Mouse (Mus musculus) left cerebral cortex, adult 18-20 months (tissue): ENCODE results near the gene Abraxas1. TPM values are rescaled to one million over a fixed set of nuclear protein-coding genes. Genes with fewer than 3 reads are reported as not detected.

Experiments used
- total RNA-seq, 2 experiments: library from RNA; stranded (reverse); gene quantifications; 2 replicates each; pipeline ENCODE4 v1.2.3; 2021

Abraxas1 gene
- total RNA-seq, 2 experiments from 2014 or later, result 8.7 to 11.8 TPM

Other genes starting within 250 kb of the Abraxas1 start
- gene Plac8, start 248.7 kb downstream of the Abraxas1 start, total RNA-seq, result under 1 TPM in 1 of 2 experiments, not detected in 1; 0.53 TPM
- gene Coq2, start 145.8 kb downstream of the Abraxas1 start, total RNA-seq, result 10 to 100 TPM; 77.1 to 79.6 TPM
- 1 to 10 TPM; 1.2 to 1.9 TPM for gene Hpse, start 101.2 kb downstream of the Abraxas1 start, total RNA-seq
- 10 to 100 TPM; 16.4 to 17.1 TPM for gene Helq, start 22.4 kb downstream of the Abraxas1 start, total RNA-seq
- gene Mrps18c, start 22.3 kb downstream of the Abraxas1 start, total RNA-seq, result 10 to 100 TPM; 59.9 to 63.8 TPM
- gene Gpat3, start 24.7 kb upstream of the Abraxas1 start, total RNA-seq, result 1 to 10 TPM; 5.6 to 7.9 TPM